Mouse (Mus musculus) ovary, adult 18-20 months (tissue): ENCODE measurements at regions not wholly inside any gene's neighbourhood (a gene's known extent, or its start where the extent isn't known, plus 50 kb on each side); places are given as distances from the start of the nearest gene placed in this dataset.
"Not testable (repeated sequence)": the region's sequence is repeated elsewhere in the genome, so short reads cannot be mapped to it uniquely, and the experiment has no call there.

Source experiments
- DNase-seq: peaks from one replicate; pipeline ENCODE4 v3.0.0; 2022; ENCODE audit warnings: low spot score, mixed read lengths

GRCm38 (mm10) chr16:50533881-50534280, 57.1 kb downstream of the Ccdc54 start:
- no peak for DNase-seq

DNA sequence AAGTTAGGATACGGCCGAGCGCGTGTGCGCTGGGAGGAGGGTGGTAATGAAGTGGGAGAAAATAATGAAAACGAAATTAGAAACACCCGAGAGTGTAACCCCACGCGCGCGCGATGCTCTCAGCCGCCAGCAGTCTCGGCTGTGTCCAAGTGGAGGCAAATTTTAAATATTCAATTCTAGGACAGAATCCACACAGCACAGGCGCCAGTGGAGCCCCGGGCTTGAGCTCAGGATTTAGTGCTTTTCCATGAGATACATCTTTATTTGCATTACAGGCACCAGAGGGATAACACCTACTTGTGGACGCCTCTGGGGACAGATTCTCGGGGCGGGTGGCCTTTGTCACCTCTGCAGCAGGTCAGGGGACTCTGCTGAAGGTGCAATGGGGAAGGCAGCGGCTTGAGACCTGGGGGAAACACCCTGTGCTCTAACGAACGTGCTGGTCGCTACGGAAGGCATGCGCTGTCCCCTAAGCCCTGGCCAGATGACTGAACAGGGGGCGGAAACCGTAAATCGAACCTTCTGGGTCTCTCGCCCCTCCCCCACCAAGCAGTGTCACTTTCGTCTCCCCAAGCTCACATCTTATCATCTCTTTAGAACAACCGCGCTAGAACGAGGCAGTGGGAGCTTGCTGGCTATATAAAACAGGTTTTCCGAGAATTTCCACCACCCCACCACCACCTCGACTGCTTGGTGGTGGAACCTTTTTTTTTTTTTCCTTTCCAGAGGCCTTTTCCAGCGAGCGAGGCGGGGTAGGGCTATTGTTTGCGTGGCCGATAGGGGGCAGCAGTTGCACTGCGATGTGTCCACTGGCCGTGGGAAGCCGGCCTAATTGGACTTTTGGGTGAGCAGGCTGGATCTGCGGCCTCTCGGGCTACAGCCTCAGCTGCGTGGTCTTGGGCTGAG, 61.2 kb downstream of the Ccdc54 start:
- peak; percentile 74 for DNase-seq

DNA sequence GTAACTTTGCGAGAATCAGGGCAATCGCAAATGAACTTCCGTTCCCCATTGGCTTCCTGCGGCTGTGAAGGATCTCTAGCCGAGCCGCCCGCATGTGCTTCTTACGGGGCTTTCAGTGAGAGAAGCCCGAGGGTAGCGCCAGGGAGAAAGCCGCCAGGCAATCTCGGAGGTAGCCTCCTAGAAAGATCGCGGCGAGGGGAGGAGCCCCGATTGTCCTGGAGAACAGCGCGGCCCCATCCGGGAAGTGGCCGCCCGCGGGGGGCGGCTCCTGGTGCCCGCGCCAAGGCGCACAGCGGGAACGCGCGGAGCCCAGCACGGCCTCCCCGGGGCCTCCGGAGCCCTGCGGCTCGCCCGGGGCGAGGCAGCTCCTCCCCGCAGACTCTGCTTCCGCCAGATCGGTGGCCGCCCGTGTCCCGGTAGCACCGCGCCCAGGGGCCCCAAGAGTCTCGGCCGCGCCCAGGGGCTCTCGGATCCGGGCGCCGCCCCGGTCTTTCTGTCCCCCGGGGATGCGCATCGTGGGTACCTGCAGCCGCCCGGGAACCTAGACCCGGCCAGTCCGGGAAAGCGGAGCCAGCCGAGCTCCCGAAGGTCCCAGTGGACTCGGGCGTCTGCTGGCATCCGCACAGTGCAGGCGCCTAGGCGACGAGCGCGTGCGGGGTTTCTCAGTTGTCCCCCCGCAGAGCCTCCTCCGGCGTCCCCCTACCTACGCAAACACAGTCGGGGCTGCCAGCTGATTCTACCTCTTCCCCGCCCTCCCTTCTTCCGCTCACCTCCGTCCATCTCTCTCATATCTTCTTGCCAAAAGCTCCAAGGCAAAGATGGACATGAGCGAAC, 62.1 kb downstream of the Ccdc54 start:
- peak; percentile 81 for DNase-seq

DNA sequence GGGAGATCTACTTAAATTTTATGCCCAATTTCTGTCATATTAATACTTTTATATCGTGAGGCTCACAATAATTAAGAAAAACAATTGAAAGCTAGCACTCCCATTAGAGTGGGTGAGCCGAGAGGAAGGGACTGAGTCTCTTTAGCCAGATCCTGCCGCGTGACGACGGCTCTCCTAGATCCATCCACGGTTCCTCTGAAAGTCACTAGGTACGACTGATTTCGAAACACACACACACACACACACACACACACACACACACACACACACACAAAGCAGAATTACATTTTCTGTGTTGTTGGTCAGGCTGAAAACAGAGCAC, 62.6 kb downstream of the Ccdc54 start:
- DNase-seq = no peak

DNA sequence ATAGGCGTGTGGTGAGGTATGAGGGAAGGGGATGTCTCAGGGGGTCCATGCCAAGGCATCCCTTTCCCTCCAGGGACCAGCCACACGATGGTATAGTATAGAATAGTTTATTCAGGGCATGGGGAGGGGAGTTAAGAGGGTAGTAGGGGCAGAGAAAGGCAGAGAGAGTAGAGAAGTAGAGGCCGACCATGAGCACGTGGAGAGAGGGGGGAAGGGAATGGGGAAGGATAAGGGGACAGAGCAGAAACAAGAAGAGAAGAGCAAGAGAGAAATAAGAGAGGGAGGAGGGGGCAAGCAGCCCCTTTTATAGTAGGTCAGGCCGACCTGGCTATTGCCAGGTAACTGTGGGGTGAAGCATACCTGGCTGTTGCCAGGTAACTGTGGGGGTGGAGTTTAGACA, 64.0 kb downstream of the Ccdc54 start:
- not testable (repeated sequence) for DNase-seq

GRCm38 (mm10) chr16:50525934-50526366, 65.0 kb downstream of the Ccdc54 start:
- DNase-seq = no peak

GRCm38 (mm10) chr16:50525504-50525903, 65.5 kb downstream of the Ccdc54 start:
- DNase-seq = no peak

- no peak for DNase-seq
Observed at GRCm38 (mm10) chr16:50519610-50520009, 71.3 kb downstream of the Ccdc54 start.

DNA sequence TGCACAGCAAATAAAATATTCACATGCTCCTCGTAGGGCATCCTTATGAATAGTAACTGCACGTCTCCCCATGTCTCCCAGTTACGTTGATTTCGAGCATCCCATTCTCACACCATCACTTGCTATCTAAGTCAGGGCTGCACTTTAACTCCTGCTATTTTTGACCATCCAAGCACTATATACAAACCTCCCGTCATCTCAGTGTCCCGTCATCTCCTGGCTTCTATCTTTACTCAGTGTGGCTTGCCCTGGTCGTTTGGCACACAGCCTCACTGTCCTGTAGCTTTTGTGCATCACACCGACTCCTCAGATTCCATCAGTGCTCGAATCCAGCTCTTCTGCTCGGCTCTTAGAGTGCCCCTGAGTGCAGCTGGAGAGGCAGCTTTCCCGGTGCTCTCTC, 74.4 kb downstream of the Ccdc54 start:
- DNase-seq = no peak

- DNase-seq = no peak
Observed at GRCm38 (mm10) chr16:50515039-50515438, 75.9 kb downstream of the Ccdc54 start.

DNA sequence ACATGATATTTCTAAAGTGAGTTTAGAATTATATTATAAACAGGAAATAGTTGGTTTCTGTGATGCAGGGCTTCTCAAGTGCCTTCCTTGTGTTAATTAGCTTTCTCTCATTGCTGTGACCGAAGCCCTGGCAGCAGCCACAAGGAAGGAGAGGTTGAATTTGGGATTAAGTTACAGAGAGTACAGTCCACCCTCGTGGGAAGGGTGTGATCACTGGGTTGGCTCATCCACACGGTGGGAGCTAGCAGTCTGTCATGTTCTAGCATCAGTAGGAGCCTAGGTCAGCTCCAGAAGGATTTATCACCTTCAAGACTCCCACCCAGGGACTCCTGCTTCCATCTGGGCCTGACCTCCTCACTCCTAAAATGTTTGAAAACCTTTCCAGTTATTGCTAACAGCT, 78.9 kb downstream of the Ccdc54 start:
- DNase-seq = no peak

GRCm38 (mm10) chr16:50509529-50509895, 77.3 kb upstream of the Bbx start:
- DNase-seq = no peak

- DNase-seq = no peak
Observed at GRCm38 (mm10) chr16:50508673-50509528, 76.7 kb upstream of the Bbx start.

DNA sequence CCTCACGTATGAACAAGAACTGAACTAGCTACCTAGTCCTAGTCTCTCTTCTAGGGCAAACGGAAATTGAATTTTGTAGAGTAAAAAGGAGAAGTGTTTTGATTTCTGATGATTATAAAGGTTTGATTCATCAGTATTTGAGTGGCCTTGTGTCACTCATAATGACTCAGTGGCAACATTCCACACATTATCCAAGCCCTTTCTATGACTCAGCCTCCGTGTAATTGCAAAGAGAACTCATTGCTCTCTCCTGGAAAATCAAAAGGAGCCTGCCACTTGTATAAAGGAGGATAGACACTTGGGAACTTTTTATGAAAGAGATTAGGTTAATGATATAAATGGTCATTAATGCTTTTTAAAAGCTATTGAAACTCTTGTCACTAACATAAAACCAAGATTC, 72.4 kb upstream of the Bbx start:
- no peak for DNase-seq

DNA sequence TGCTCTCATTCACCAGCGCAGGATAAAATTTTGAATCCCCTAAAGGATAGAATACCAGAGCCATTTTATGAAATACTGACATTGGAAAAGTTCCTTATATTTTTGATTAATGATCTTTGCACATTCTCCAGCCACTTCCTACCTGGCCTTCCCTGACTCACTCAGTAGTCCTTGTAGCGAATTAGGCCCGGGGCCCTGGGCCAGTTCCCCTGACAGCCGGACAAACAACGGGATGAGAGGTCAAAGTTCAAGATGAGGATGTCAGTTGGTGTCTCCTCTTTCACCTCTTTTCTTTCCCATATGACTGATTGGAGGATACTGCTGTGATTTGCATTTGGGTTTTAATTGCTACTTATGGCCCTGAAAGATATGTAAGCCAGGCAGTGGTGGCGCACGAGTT, 66.7 kb upstream of the Bbx start:
- DNase-seq = no peak

- DNase-seq = no peak
Observed at GRCm38 (mm10) chr16:50493662-50494061, 61.5 kb upstream of the Bbx start.

- DNase-seq = no peak
Observed at GRCm38 (mm10) chr16:50489244-50489643, 57.1 kb upstream of the Bbx start.

- DNase-seq = no peak
Observed at GRCm38 (mm10) chr16:50482360-50482786, 50.2 kb upstream of the Bbx start.
